Mouse (Mus musculus) adrenal gland, adult 8-10 months (tissue): ENCODE measurements at regions not wholly inside any gene's neighbourhood (a gene's known extent, or its start where the extent isn't known, plus 50 kb on each side); places are given as distances from the start of the nearest gene placed in this dataset.
A peak's percentile ranks its signal among the peaks of the same experiment; 100 is the strongest.

Source experiments
- DNase-seq: peaks from one replicate; pipeline ENCODE4 v3.0.0; 2022

- DNase-seq = no peak
Observed at GRCm38 (mm10) chr13:116017886-116018285, 291.6 kb downstream of the Isl1 start.

- DNase-seq = no peak
Observed at GRCm38 (mm10) chr13:116003733-116004132, 305.8 kb downstream of the Isl1 start.

- DNase-seq = peak; percentile 73
Observed at GRCm38 (mm10) chr13:116002391-116002899, 307.0 kb downstream of the Isl1 start.

- DNase-seq = peak; percentile 9
Observed at GRCm38 (mm10) chr13:115990591-115990990, 318.9 kb downstream of the Isl1 start.

GRCm38 (mm10) chr13:115989091-115989490 lies 320.4 kb downstream of the Isl1 start:
- no peak for DNase-seq

GRCm38 (mm10) chr13:115986282-115986681 lies 323.2 kb downstream of the Isl1 start:
- no peak for DNase-seq

GRCm38 (mm10) chr13:115985715-115986114 lies 323.8 kb downstream of the Isl1 start:
- DNase-seq = no peak

- DNase-seq = no peak
Observed at GRCm38 (mm10) chr13:115977890-115978203, 331.6 kb downstream of the Isl1 start.

GRCm38 (mm10) chr13:115977118-115977889 lies 332.2 kb downstream of the Isl1 start:
- DNase-seq = no peak
